Mouse (Mus musculus): ENCODE data around the gene Ppp1r9a.

Ppp1r9a gene

GRCm38 (mm10) chr6:4972808-4973207, 70.1 kb downstream of the Ppp1r9a start:
- H3K9me3 ChIP-seq (ENCODE audit: low read length), result no peaks in the 10 kb centered on the region
- no peaks in the 10 kb centered on the region for H3K27me3 ChIP-seq (ENCODE audit: insufficient read depth, low read length)
- no peak for TF ChIP-seq CTCF (conservative IDR thresholded peaks at IDR 0.05; ENCODE audit: low read length)
- peaks cover 46% of the 10 kb centered on the region for H3K4me1 ChIP-seq (replicated peaks; ENCODE audit: low read depth, low read length)
- H3K36me3 ChIP-seq (ENCODE audit: insufficient read depth, low read length), result no peaks in the 10 kb centered on the region
- H3K4me3 ChIP-seq (replicated peaks; ENCODE audit: low read length), result no peak overlapping the region

DNA sequence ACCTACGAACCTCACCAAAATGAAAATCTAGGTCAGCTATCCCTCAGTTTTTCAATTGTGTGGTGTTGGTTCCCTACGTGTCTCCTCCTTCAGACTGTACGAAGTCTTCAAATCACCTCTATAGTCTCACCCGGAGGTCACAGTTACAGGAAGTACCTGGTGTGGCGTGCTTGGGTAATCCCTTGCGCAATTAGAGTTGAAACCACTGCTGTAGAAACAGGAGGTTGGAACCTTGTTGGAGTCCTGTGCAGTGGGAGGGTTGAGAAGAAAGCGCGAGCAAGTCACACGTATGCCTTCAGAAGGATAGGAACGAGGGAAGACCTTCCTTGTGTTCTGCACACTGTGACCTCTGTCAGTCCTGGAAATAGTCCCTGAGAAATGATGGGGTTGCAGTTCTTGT, 70.6 kb downstream of the Ppp1r9a start:
- no peaks in the 10 kb centered on the region for H3K27me3 ChIP-seq (ENCODE audit: insufficient read depth, low read length)
- no peak for TF ChIP-seq CTCF (conservative IDR thresholded peaks at IDR 0.05; ENCODE audit: low read length)
- H3K4me1 ChIP-seq (replicated peaks; ENCODE audit: low read depth, low read length), result peaks cover 50% of the 10 kb centered on the region
- no peaks in the 10 kb centered on the region for H3K36me3 ChIP-seq (ENCODE audit: insufficient read depth, low read length)
- no peaks in the 10 kb centered on the region for H3K9me3 ChIP-seq (ENCODE audit: low read length)
- no peak overlapping the region for H3K4me3 ChIP-seq (replicated peaks; ENCODE audit: low read length)

DNA sequence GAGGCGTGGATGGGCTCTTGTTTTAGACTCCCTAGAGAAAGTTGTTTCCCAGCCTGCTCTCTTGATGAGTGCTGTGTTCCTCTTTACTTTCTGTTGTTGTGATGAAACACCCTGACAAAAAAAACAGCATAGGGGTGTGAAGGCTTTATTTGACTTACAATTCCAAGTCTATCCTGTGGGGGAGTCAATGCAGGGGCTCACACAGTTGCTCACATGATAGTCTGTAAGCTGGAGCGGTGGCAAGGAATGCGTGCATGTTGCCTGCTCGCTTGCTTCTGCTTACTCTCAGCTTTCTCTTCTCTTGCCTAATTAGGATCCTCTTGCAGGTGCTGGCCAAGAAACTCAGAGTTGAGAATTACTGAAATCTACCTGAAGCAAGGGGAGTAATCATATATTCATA, 74.8 kb downstream of the Ppp1r9a start:
- Histone ChIP-seq H3K4me3 (replicated peaks; ENCODE audit: low read length) (no peak overlapping the region), H3K9me3 (ENCODE audit: low read length) (no peaks in the 10 kb centered on the region), H3K4me1 (replicated peaks; ENCODE audit: low read depth, low read length) (peaks cover 69% of the 10 kb centered on the region), H3K36me3 (ENCODE audit: insufficient read depth, low read length) (no peaks in the 10 kb centered on the region), H3K27me3 (ENCODE audit: insufficient read depth, low read length) (no peaks in the 10 kb centered on the region)
- no peak for TF ChIP-seq POU5F1 (IDR thresholded peaks at IDR 0.05; ENCODE audit: borderline replicate concordance, low read length)
- TF ChIP-seq CTCF (conservative IDR thresholded peaks at IDR 0.05; ENCODE audit: low read length), result 0 out of 2 replicates have a peak, but pooled peaks have one; percentile 9

GRCm38 (mm10) chr6:4978249-4978648, 75.5 kb downstream of the Ppp1r9a start:
- Histone ChIP-seq H3K4me3 (replicated peaks; ENCODE audit: low read length) (no peak overlapping the region), H3K4me1 (replicated peaks; ENCODE audit: low read depth, low read length) (peaks cover 68% of the 10 kb centered on the region), H3K9me3 (ENCODE audit: low read length) (no peaks in the 10 kb centered on the region), H3K36me3 (ENCODE audit: insufficient read depth, low read length) (no peaks in the 10 kb centered on the region), H3K27me3 (ENCODE audit: insufficient read depth, low read length) (no peaks in the 10 kb centered on the region)
- no peak for TF ChIP-seq CTCF (conservative IDR thresholded peaks at IDR 0.05; ENCODE audit: low read length)
- TF ChIP-seq POU5F1 (IDR thresholded peaks at IDR 0.05; ENCODE audit: borderline replicate concordance, low read length), result no peak
- TF ChIP-seq NANOG (IDR thresholded peaks at IDR 0.05; ENCODE audit: borderline replicate concordance, low read length), result no peak

DNA sequence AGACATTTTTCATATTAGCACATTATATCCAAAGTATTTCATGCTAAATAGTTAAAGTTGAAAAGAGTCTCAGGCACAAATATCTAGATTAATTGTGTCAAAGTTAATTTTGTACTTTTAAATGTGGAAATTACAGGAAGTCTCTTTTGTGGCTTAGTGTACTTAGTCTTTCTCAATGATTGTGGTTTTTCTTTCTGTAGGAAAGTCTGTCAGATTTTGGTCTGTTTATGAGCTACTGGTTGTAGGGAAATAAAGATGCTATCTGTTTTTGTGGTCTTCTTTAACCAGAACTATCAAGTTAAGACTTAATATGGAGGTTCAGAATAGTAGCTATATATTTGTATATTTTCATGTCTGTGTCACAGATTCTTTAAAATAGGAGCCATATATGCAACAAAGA, 76.2 kb downstream of the Ppp1r9a start:
- TF ChIP-seq CTCF (conservative IDR thresholded peaks at IDR 0.05; ENCODE audit: low read length) (no peak), NANOG (IDR thresholded peaks at IDR 0.05; ENCODE audit: borderline replicate concordance, low read length) (no peak), POU5F1 (IDR thresholded peaks at IDR 0.05; ENCODE audit: borderline replicate concordance, low read length) (no peak)
- no peaks in the 10 kb centered on the region for H3K9me3 ChIP-seq (ENCODE audit: low read length)
- H3K36me3 ChIP-seq (ENCODE audit: insufficient read depth, low read length), result no peaks in the 10 kb centered on the region
- no peak overlapping the region for H3K4me3 ChIP-seq (replicated peaks; ENCODE audit: low read length)
- peaks cover 70% of the 10 kb centered on the region for H3K4me1 ChIP-seq (replicated peaks; ENCODE audit: low read depth, low read length)
- no peaks in the 10 kb centered on the region for H3K27me3 ChIP-seq (ENCODE audit: insufficient read depth, low read length)

DNA sequence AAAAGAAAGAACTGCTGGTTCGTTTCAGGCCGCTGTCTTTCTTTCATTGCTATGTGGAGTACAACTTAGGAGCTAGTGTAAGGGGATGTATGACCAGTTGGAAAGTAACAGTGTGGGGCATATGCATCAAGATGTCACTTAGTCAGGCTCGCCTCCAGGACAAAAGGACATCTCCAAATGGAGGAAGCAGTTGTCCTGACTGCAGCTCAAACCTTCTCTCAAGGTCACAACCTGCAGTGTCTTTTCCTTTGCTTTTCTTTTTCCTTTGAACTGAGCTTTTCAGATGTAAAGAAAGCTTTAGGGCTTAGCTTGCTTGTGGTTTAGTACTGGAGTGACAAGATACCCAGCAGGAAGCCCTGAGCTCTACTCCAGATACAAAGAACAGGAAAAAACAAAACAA, 77.4 kb downstream of the Ppp1r9a start:
- Histone ChIP-seq H3K9me3 (ENCODE audit: low read length) (no peaks in the 10 kb centered on the region), H3K4me3 (replicated peaks; ENCODE audit: low read length) (peak overlapping the region; percentile 45), H3K27me3 (ENCODE audit: insufficient read depth, low read length) (no peaks in the 10 kb centered on the region), H3K36me3 (ENCODE audit: insufficient read depth, low read length) (no peaks in the 10 kb centered on the region), H3K4me1 (replicated peaks; ENCODE audit: low read depth, low read length) (peaks cover 78% of the 10 kb centered on the region)
- TF ChIP-seq CTCF (conservative IDR thresholded peaks at IDR 0.05; ENCODE audit: low read length) (no peak), NANOG (IDR thresholded peaks at IDR 0.05; ENCODE audit: borderline replicate concordance, low read length) (0 out of 2 replicates have a peak, but pooled peaks have one; percentile 64)

- H3K27me3 ChIP-seq (ENCODE audit: insufficient read depth, low read length), result no peaks in the 10 kb centered on the region
- peak; percentile 88 for TF ChIP-seq CTCF (conservative IDR thresholded peaks at IDR 0.05; ENCODE audit: low read length)
- no peak for TF ChIP-seq POU5F1 (IDR thresholded peaks at IDR 0.05; ENCODE audit: borderline replicate concordance, low read length)
- no peak for TF ChIP-seq NANOG (IDR thresholded peaks at IDR 0.05; ENCODE audit: borderline replicate concordance, low read length)
- no peaks in the 10 kb centered on the region for H3K36me3 ChIP-seq (ENCODE audit: insufficient read depth, low read length)
- peak overlapping the region; percentile 32; the same call in 1 of the 2 replicates for H3K4me3 ChIP-seq (replicated peaks; ENCODE audit: low read length)
- H3K4me1 ChIP-seq (replicated peaks; ENCODE audit: low read depth, low read length), result peaks cover 83% of the 10 kb centered on the region
- H3K9me3 ChIP-seq (ENCODE audit: low read length), result no peaks in the 10 kb centered on the region
These were observed 80.0 kb downstream of the Ppp1r9a start for GRCm38 (mm10) chr6:4982686-4983162.

DNA sequence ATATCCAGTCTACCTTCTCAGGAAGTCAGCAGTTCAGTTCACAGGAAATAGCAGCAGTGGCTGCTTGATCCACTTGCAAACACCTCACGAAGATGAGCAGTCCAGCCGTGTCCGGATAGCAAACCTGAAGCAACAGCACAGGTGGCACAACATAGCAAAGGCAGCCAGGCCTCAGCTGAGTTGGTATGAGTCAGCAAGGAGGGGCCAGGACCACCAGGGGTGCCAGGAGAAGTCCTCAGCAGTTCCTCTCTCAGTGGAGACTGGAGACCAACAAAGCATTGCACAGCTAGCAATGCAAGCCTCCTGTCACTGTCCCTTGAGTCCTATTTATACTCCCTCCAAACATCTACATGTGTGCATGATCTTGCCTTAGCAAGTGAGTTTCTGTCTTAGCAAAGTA, 83.0 kb downstream of the Ppp1r9a start:
- Histone ChIP-seq H3K4me1 (replicated peaks; ENCODE audit: low read depth, low read length) (peaks cover 84% of the 10 kb centered on the region), H3K27me3 (ENCODE audit: insufficient read depth, low read length) (no peaks in the 10 kb centered on the region)
- TF ChIP-seq POU5F1 (IDR thresholded peaks at IDR 0.05; ENCODE audit: borderline replicate concordance, low read length) (no peak), CTCF (conservative IDR thresholded peaks at IDR 0.05; ENCODE audit: low read length) (no peak), NANOG (IDR thresholded peaks at IDR 0.05; ENCODE audit: borderline replicate concordance, low read length) (no peak)

GRCm38 (mm10) chr6:4987084-4987483, 84.4 kb downstream of the Ppp1r9a start:
- TF ChIP-seq CTCF (conservative IDR thresholded peaks at IDR 0.05; ENCODE audit: low read length) (no peak), POU5F1 (IDR thresholded peaks at IDR 0.05; ENCODE audit: borderline replicate concordance, low read length) (no peak), NANOG (IDR thresholded peaks at IDR 0.05; ENCODE audit: borderline replicate concordance, low read length) (no peak)
- Histone ChIP-seq H3K4me3 (replicated peaks; ENCODE audit: low read length) (no peak overlapping the region), H3K36me3 (ENCODE audit: insufficient read depth, low read length) (no peaks in the 10 kb centered on the region), H3K4me1 (replicated peaks; ENCODE audit: low read depth, low read length) (peaks cover 70% of the 10 kb centered on the region), H3K9me3 (ENCODE audit: low read length) (no peaks in the 10 kb centered on the region), H3K27me3 (ENCODE audit: insufficient read depth, low read length) (no peaks in the 10 kb centered on the region)

More for the DNA sequence above, 83.0 kb downstream of the Ppp1r9a start:
- Histone ChIP-seq H3K9me3 (ENCODE audit: low read length) (no peaks in the 10 kb centered on the region), H3K36me3 (ENCODE audit: insufficient read depth, low read length) (no peaks in the 10 kb centered on the region), H3K4me3 (replicated peaks; ENCODE audit: low read length) (0 out of 2 replicates have a peak overlapping the region, but pooled peaks have one; percentile 4)

Data from E14TG2a.4 (cell line).